Mouse (Mus musculus) midbrain, embryonic 15.5 days (tissue): ENCODE results near the gene Pnpo. TPM values are rescaled to one million over a fixed set of nuclear protein-coding genes. Genes with fewer than 3 reads are reported as not detected.

Experiments used
- ATAC-seq: fragments of 200-750 bp; cut with Nextera tagmentation; replicated peaks from 2 replicates; pipeline ENCODE4 v1.8.0; 2017; ENCODE audit warnings: moderate TSS enrichment
- H3K27ac ChIP-seq: fragments of 300-500 bp; sonication (generic); 2 replicates; pipeline ENCODE4 v1.5.1; 2015; ENCODE audit warnings: mild to moderate bottlenecking, inconsistent platforms
- H3K27me3 ChIP-seq: fragments of 300-500 bp; sonication (generic); replicated peaks from 2 replicates; pipeline ENCODE4 v1.6.1; 2015; ENCODE audit warnings: inconsistent platforms
- H3K36me3 ChIP-seq: fragments of 300-500 bp; sonication (generic); replicated peaks from 2 replicates; pipeline ENCODE4 v1.6.1; 2015; ENCODE audit warnings: inconsistent platforms
- H3K4me1 ChIP-seq: fragments of 300-500 bp; sonication (generic); 2 replicates; pipeline ENCODE4 v1.6.1; 2015; ENCODE audit warnings: inconsistent platforms
- H3K4me2 ChIP-seq: fragments of 300-500 bp; sonication (generic); 2 replicates; pipeline ENCODE4 v1.6.1; 2015; ENCODE audit warnings: inconsistent platforms, mild to moderate bottlenecking, moderate library complexity
- H3K4me3 ChIP-seq: fragments of 300-500 bp; sonication (generic); 2 replicates; pipeline ENCODE4 v1.5.1; 2015; ENCODE audit warnings: mild to moderate bottlenecking, inconsistent platforms
- H3K9ac ChIP-seq: fragments of 300-500 bp; sonication (generic); 2 replicates; pipeline ENCODE4 v1.6.1; 2015; ENCODE audit warnings: mild to moderate bottlenecking, inconsistent platforms
- H3K9me3 ChIP-seq: fragments of 300-500 bp; sonication (generic); 2 replicates; pipeline ENCODE4 v1.6.1; 2016; ENCODE audit warnings: inconsistent platforms
- WGBS: fragments of 180-500 bp; shearing (Covaris S2); methylation state at CpG from one replicate; pipeline ENCODE4 v1.1.7; 2015; ENCODE audit warnings: mixed read lengths; 5-methylcytosine and 5-hydroxymethylcytosine counted together
- polyA plus RNA-seq: library from polyadenylated mRNA; unstranded; fragments of >200 nt; fragmentation: Nextera tagmentation; extraction: Ambion mirVana; gene quantifications from 2 replicates; pipeline ENCODE4 v1.2.1, GENCODE M21; 2015

Gene Pnpo
- polyA plus RNA-seq, 1 experiment from 2014 or later = 28.7 TPM

- ATAC-seq = no peak
- Histone ChIP-seq H3K9me3 (no peaks in the 10 kb centered on the region), H3K27ac (no peak overlapping the region), H3K27me3 (no peaks in the 10 kb centered on the region), H3K9ac (no peak overlapping the region), H3K4me1 (peaks cover 24% of the 10 kb centered on the region), H3K36me3 (no peaks in the 10 kb centered on the region), H3K4me3 (no peak overlapping the region), H3K4me2 (no peak overlapping the region)
- WGBS = 75% methylated on average over 6 of the region's 6 CpGs
These were observed 24.7 kb upstream of the Pnpo start for GRCm38 (mm10) chr11:96968476-96968875.

DNA sequence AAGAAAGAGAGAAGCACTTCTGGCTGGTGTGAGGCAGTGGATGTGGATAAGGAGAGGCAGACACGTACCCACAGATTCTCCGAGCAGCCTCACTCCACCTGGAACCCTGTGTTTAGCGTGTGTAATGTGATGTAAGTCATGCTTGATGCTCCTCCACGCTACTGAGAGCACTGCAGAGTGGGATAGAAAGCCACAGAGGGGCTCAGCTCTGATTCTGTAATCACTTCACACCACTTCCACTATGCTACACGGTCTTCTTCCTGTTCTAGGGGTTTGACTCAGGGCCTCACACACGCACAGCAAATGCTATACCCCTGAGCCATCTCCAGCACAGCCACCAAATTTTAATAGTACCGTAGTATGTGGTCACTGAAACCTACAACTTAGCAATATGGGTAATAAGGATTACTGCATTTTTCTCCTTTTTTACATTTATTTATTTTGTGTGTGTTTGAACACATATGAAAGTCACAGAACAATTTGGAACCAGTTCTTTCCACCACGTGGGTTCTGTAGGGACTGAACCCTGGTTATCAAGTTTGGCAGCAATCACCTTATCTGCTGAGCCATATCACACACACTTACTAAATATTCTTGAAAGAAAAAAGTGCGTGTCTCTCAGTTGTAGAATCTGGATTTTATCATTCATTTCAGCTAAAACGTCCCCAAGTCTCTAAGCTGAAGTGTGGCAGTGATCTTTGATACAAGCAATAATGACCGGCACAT, 23.9 kb upstream of the Pnpo start:
- H3K27ac ChIP-seq = no peak overlapping the region
- no peak overlapping the region for H3K4me3 ChIP-seq
- 89% methylated on average over 11 of the region's 11 CpGs for WGBS
- no peaks in the 10 kb centered on the region for H3K27me3 ChIP-seq
- H3K4me2 ChIP-seq = no peak overlapping the region
- H3K9me3 ChIP-seq = no peaks in the 10 kb centered on the region
- H3K9ac ChIP-seq = no peak overlapping the region
- no peaks in the 10 kb centered on the region for H3K36me3 ChIP-seq
- no peak for ATAC-seq
- H3K4me1 ChIP-seq = peaks cover 21% of the 10 kb centered on the region

DNA sequence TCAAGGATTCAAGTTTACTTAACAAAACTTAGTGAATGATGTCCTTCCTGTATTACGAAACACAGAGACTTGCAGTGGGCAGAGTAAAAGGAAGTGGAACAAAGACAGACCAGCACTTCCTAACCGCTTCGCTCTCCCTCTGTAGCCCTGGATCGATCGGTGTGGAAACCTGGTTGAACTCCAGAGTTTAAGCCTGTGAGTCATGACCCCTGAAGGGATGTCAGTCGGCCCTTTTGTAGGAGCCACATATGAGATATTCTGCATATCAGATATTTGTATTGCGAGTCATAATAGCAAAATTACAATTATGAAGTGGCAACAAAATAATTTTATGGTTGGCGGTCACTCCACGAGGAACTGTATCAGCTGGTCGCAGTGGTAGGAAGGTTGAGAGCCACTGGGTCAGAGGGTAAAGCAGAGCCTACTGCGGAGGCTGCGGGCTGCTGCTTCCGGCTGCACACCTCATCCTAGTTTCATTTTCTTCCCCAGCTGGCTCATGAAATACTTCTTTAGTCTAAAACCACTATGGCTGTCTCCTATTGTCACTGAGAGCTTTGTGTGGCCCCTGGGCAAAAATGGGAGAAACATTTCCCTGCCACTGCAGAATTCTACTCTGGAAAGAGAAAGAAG, 23.2 kb upstream of the Pnpo start:
- WGBS = 89% methylated on average over 13 of the region's 13 CpGs

GRCm38 (mm10) chr11:96966172-96966571, 22.4 kb upstream of the Pnpo start:
- Histone ChIP-seq H3K27ac (no peak overlapping the region), H3K4me2 (no peak overlapping the region), H3K4me3 (no peak overlapping the region), H3K4me1 (peaks cover 16% of the 10 kb centered on the region; the same call in 1 of the 2 replicates), H3K36me3 (0 out of 2 replicates have a peak, but pooled peaks cover 8% of the 10 kb centered on the region), H3K9ac (no peak overlapping the region), H3K9me3 (no peaks in the 10 kb centered on the region), H3K27me3 (no peaks in the 10 kb centered on the region)
- no peak for ATAC-seq
- WGBS = 92% methylated on average over 3 of the region's 3 CpGs

More for the DNA sequence above, 23.2 kb upstream of the Pnpo start:
- no peak for ATAC-seq
- H3K36me3 ChIP-seq = 0 out of 2 replicates have a peak, but pooled peaks cover under 1% of the 10 kb centered on the region
- H3K27me3 ChIP-seq = no peaks in the 10 kb centered on the region
- H3K27ac ChIP-seq = no peak overlapping the region
- H3K9ac ChIP-seq = no peak overlapping the region
- no peaks in the 10 kb centered on the region for H3K9me3 ChIP-seq
- H3K4me3 ChIP-seq = no peak overlapping the region
- H3K4me1 ChIP-seq = peaks cover 16% of the 10 kb centered on the region; the same call in 1 of the 2 replicates
- H3K4me2 ChIP-seq = no peak overlapping the region

DNA sequence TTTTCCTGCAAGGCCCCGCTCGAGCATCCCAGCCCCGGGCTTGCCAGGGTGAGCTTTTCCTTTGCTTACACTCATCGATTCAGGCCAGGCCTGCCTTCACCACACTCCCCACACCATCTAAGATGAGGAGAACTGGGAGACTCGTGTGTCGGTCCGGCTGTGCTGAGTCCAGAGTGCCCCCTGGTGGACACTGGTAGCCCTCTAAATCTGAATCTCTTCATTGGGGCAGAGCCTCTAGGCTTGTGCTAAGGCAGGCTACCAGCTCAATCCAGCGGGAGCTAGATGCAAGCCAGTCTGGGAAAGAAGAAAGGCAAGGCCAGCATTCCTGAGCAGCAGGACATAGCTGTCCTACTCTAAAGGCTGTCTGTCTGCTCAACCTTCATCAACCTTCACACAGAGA, 19.8 kb upstream of the Pnpo start:
- Histone ChIP-seq H3K9me3 (no peaks in the 10 kb centered on the region), H3K9ac (no peak overlapping the region), H3K4me2 (no peak overlapping the region), H3K27me3 (no peaks in the 10 kb centered on the region), H3K36me3 (peaks cover 25% of the 10 kb centered on the region), H3K4me1 (peaks cover 7% of the 10 kb centered on the region; the same call in 1 of the 2 replicates), H3K4me3 (no peak overlapping the region), H3K27ac (no peak overlapping the region)
- ATAC-seq = peak; percentile 52; the same call in 1 of the 2 replicates
- 17% methylated on average over 8 of the region's 8 CpGs for WGBS

- 92% methylated on average over 10 of the region's 10 CpGs for WGBS
- Histone ChIP-seq H3K36me3 (peaks cover 53% of the 10 kb centered on the region), H3K27me3 (no peaks in the 10 kb centered on the region), H3K9me3 (no peaks in the 10 kb centered on the region), H3K4me3 (no peak overlapping the region), H3K4me1 (no peaks in the 10 kb centered on the region), H3K4me2 (no peak overlapping the region), H3K9ac (no peak overlapping the region), H3K27ac (no peak overlapping the region)
- ATAC-seq = no peak
These were observed 13.4 kb upstream of the Pnpo start for GRCm38 (mm10) chr11:96957061-96957805.

GRCm38 (mm10) chr11:96956009-96956724, 12.4 kb upstream of the Pnpo start:
- no peak for ATAC-seq

DNA sequence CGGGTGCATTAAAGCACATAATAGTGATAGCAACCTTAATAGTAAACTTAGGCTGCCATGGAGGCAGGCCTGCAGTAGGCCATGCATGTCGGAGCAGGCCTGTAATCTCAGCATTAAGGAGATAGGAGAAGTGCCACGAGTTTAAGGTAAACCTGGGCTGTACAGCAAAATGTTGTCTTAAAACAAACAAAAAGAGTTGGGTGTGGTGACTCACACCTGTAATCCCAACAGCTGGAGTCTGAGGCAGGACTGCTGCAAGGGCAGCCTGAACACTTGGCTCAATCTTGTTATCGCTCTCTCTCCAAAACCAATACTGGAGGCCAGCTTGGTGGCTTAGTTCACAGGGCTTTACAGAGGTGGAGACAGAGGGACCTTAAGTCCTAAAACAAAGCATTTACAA, 11.3 kb upstream of the Pnpo start:
- Histone ChIP-seq H3K4me2 (no peak overlapping the region), H3K27me3 (no peaks in the 10 kb centered on the region), H3K27ac (no peak overlapping the region), H3K9me3 (no peaks in the 10 kb centered on the region), H3K4me1 (no peaks in the 10 kb centered on the region), H3K4me3 (no peak overlapping the region), H3K36me3 (peaks cover 48% of the 10 kb centered on the region), H3K9ac (no peak overlapping the region)
- no peak for ATAC-seq
- 93% methylated on average over 4 of the region's 4 CpGs for WGBS

More at GRCm38 (mm10) chr11:96956009-96956724, 12.4 kb upstream of the Pnpo start:
- H3K4me3 ChIP-seq = no peak overlapping the region
- WGBS = 60% methylated on average over 20 of the region's 20 CpGs
- H3K4me1 ChIP-seq = no peaks in the 10 kb centered on the region
- H3K36me3 ChIP-seq = peaks cover 53% of the 10 kb centered on the region
- no peaks in the 10 kb centered on the region for H3K9me3 ChIP-seq
- H3K27me3 ChIP-seq = no peaks in the 10 kb centered on the region
- H3K27ac ChIP-seq = no peak overlapping the region
- no peak overlapping the region for H3K4me2 ChIP-seq
- H3K9ac ChIP-seq = no peak overlapping the region

DNA sequence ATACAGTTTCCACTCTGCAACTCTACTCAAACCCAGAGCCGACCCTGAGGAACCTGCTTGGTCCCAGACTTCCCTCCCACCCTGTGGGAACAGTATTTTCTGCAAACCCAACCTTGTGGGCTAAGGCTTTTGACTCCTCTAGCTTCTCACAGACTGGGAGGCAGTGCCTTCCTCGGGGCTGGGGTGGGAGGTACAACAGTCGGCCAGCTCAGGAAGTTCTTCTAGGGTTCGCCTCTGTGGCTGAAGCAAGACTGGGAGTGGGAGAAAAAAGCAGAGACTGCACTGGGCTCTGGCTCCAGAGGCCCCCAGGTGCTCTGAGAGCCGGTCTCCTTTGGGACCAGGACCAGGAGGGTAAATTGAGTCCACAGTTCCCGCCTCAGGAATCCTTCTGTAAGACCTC, 9.1 kb upstream of the Pnpo start:
- no peak overlapping the region for H3K27ac ChIP-seq
- H3K9me3 ChIP-seq = no peaks in the 10 kb centered on the region
- no peak overlapping the region for H3K9ac ChIP-seq
- H3K36me3 ChIP-seq = peaks cover 39% of the 10 kb centered on the region; the same call in 1 of the 2 replicates
- no peak overlapping the region for H3K4me2 ChIP-seq
- H3K27me3 ChIP-seq = no peaks in the 10 kb centered on the region
- no peak overlapping the region for H3K4me3 ChIP-seq
- 84% methylated on average over 6 of the region's 6 CpGs for WGBS
- no peaks in the 10 kb centered on the region for H3K4me1 ChIP-seq
- no peak for ATAC-seq

DNA sequence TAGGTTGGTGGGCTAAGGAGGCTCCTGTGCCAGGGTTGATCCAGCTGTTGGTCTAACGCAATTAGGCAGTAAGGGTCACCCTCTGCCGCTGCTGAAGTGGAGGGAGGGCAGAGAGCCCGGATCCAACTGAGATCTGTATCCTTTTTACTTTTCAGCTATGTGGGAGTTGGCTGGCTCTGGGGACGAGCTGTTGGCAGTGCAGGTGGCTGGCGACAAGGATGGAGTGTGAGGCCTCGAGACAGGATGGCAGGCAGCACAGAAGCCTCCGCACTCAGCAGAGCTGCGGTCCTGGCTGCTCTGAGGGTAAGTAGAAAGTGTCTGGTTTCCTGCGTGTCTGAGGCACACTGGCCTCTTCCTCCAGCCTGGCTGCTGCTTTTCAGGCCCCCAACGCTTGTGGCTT, 8.6 kb upstream of the Pnpo start:
- no peak for ATAC-seq
- peaks cover 39% of the 10 kb centered on the region; the same call in 1 of the 2 replicates for H3K36me3 ChIP-seq
- H3K27me3 ChIP-seq = no peaks in the 10 kb centered on the region
- H3K4me3 ChIP-seq = no peak overlapping the region
- no peak overlapping the region for H3K27ac ChIP-seq
- WGBS = 87% methylated on average over 10 of the region's 10 CpGs
- H3K9me3 ChIP-seq = no peaks in the 10 kb centered on the region
- H3K9ac ChIP-seq = no peak overlapping the region
- no peaks in the 10 kb centered on the region for H3K4me1 ChIP-seq
- H3K4me2 ChIP-seq = no peak overlapping the region

GRCm38 (mm10) chr11:96950767-96951166, 7.0 kb upstream of the Pnpo start:
- H3K27ac ChIP-seq = no peak overlapping the region
- H3K9me3 ChIP-seq = no peaks in the 10 kb centered on the region
- 95% methylated on average over 3 of the region's 3 CpGs for WGBS
- H3K9ac ChIP-seq = no peak overlapping the region
- H3K4me1 ChIP-seq = no peaks in the 10 kb centered on the region
- no peak for ATAC-seq
- peaks cover 26% of the 10 kb centered on the region; the same call in 1 of the 2 replicates for H3K36me3 ChIP-seq
- no peak overlapping the region for H3K4me3 ChIP-seq
- no peak overlapping the region for H3K4me2 ChIP-seq
- no peaks in the 10 kb centered on the region for H3K27me3 ChIP-seq

DNA sequence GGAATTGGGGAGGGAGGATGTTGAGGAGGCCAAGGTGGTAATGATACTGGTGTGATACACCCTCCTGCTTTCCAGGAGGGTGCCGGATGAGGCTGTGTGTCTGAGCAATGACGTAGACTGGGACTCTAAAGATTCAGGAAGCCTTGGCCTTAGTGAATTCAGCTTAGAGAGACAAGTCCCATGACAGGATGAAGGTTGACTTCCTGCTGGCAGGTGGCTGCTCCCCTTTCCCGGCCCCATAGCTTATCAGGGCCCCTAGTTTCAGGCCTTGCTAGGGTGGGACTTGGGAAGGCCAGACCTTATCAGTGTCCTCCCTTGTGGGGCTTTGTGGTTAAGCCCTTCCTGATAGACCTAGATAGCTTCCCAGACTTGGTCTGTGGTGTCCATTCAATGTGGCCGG, 4.1 kb upstream of the Pnpo start:
- H3K4me3 ChIP-seq = no peak overlapping the region
- H3K27me3 ChIP-seq = no peaks in the 10 kb centered on the region
- WGBS = 94% methylated on average over 4 of the region's 4 CpGs
- no peaks in the 10 kb centered on the region for H3K9me3 ChIP-seq
- H3K36me3 ChIP-seq = peaks cover 15% of the 10 kb centered on the region; the same call in 1 of the 2 replicates
- no peak for ATAC-seq
- H3K27ac ChIP-seq = no peak overlapping the region
- peaks cover 18% of the 10 kb centered on the region for H3K4me1 ChIP-seq
- H3K9ac ChIP-seq = no peak overlapping the region
- no peak overlapping the region for H3K4me2 ChIP-seq
